In genomic region chr1:121601084-121601483, GRCm38 (mm10) we compare ENCODE assay signal across 9 mouse cellular contexts. TPM values are rescaled to one million over a fixed set of nuclear protein-coding genes. Genes with fewer than 3 reads are reported as not detected.
DNase-seq lines count a peak whose midpoint lies in the region; ATAC-seq and TF ChIP-seq lines count a peak whose summit lies in the region.
"Had no signal": no experiment of that assay in that cellular context is flagged by ENCODE, and none has a peak within 500 bp of the region (broad histone marks: within the 10 kb centered on the region; RNA-seq: fewer than 3 reads in every experiment).

No protein-coding gene starts in this region.

- H3K27ac ChIP-seq in layer of hippocampus, adult 2 months: no peak overlapping the region
- no peak overlapping the region for H3K27ac ChIP-seq in limb, embryonic 10.5 days
- H3K27ac ChIP-seq: liver, embryonic 13.5 days had no signal

- peak; percentile 72 for TF ChIP-seq CTCF in layer of hippocampus, adult 2 months (conservative IDR thresholded peaks at IDR 0.05)

- peak; percentile 59 for DNase-seq in CD4-positive, CD25-positive, alpha-beta regulatory T cell, adult 2 months (ENCODE audit: low read depth, low spot score)
- peak; percentile 7 to 24 for DNase-seq in layer of hippocampus, adult 2 months (ENCODE audit: low spot score in 2 of 2)
- DNase-seq in layer of hippocampus, adult 8-10 months (ENCODE audit: low spot score in 2 of 2): no peak
- DNase-seq in R1 (ENCODE audit: low read depth, low spot score): peak; percentile 51
- peak; percentile 40 for DNase-seq in limb, embryonic 10.5 days (ENCODE audit: low spot score)
- no peak for DNase-seq in urinary bladder, postnatal 14 days (ENCODE audit: low spot score)
- DNase-seq: liver, embryonic 13.5 days had no signal

- H3K9me3 ChIP-seq in limb, embryonic 10.5 days (replicated peaks): no peaks in the 10 kb centered on the region
- H3K9me3 ChIP-seq: liver, embryonic 13.5 days had no signal

- no peaks in the 10 kb centered on the region for H3K4me1 ChIP-seq in limb, embryonic 10.5 days
- H3K4me1 ChIP-seq: liver, embryonic 13.5 days had no signal

- no peak overlapping the region for H3K4me3 ChIP-seq in layer of hippocampus, adult 2 months
- H3K4me3 ChIP-seq in limb, embryonic 10.5 days: no peak overlapping the region
- H3K4me3 ChIP-seq: liver, embryonic 13.5 days had no signal

- no peaks in the 10 kb centered on the region for H3K36me3 ChIP-seq in limb, embryonic 10.5 days
- H3K36me3 ChIP-seq: liver, embryonic 13.5 days had no signal

- 33% methylated on average over 1 of the region's 1 CpGs for WGBS in limb, embryonic 10.5 days

- no peaks in the 10 kb centered on the region for H3K27me3 ChIP-seq in limb, embryonic 10.5 days (ENCODE audit: low read depth, poor library complexity, severe bottlenecking)
- H3K27me3 ChIP-seq: liver, embryonic 13.5 days had no signal

- no peak for ATAC-seq in CD4-positive, CD25-positive, alpha-beta regulatory T cell, adult 4 months
- ATAC-seq in megakaryocyte-erythroid progenitor cell, adult 5-6 weeks (replicated peaks; ENCODE audit: low FRiP score, low TSS enrichment, poor library complexity, severe bottlenecking): no peak

RNA-seq across cellular contexts. Expression of gene Ddx18, which starts 33.3 kb away (rescaled TPM):
- polyA plus RNA-seq in CD4-positive, CD25-positive, alpha-beta regulatory T cell, adult 4 months (2017; shearing (Covaris generic)): 100 to 1,000 TPM in 1 of 2 experiments, 10 to 100 TPM in 1; 63.0 to 106 TPM
- 10 to 100 TPM; 27.9 to 28.9 TPM for total RNA-seq in layer of hippocampus, adult 2 months (2021)
- 10 to 100 TPM; 24.0 to 29.4 (median 26.5) TPM for total RNA-seq in layer of hippocampus, adult 8-10 months (2022)
- 75.5 and 89.8 TPM in 2 replicates for polyA plus RNA-seq in limb, embryonic 10.5 days (2016; fragmentation: Nextera tagmentation; extraction: Ambion mirVana)
- 133 TPM in 2 replicates for total RNA-seq in megakaryocyte-erythroid progenitor cell, adult 5-6 weeks (2014; fragmentation: Nextera tagmentation)
- 120 and 178 TPM in 2 replicates for total RNA-seq in megakaryocyte-erythroid progenitor cell, adult 5-6 weeks (2017)

Comparison
In these comparisons a context has a peak if more than half of its experiments do, and no peak if none do; other contexts are left out.
1. DNase-seq: peak in CD4-positive, CD25-positive, alpha-beta regulatory T cell, adult 2 months (single experiment), layer of hippocampus, adult 2 months (2 of 2), R1 (single experiment) and limb, embryonic 10.5 days (single experiment); none in layer of hippocampus, adult 8-10 months (0 of 2) and urinary bladder, postnatal 14 days (single experiment).